Mouse (Mus musculus) cerebellum, adult 2 months (tissue): ENCODE results near the gene Krt90. TPM values are rescaled to one million over a fixed set of nuclear protein-coding genes. Genes with fewer than 3 reads are reported as not detected.

Experiments used
- DNase-seq, 2 experiments: peaks; one replicate each; pipeline ENCODE4 v3.0.0; 2021
- H3K27ac ChIP-seq: fragments of 200-500 bp; 2 replicates; pipeline ENCODE4 v1.5.1; 2012; ENCODE audit warnings: low read length, control low read depth, inconsistent platforms; ENCODE audit not compliant: insufficient read depth
- H3K27me3 ChIP-seq: fragments of 200-500 bp; 2 replicates; pipeline ENCODE4 v1.6.1; 2012; ENCODE audit warnings: inconsistent platforms, mild to moderate bottlenecking, low read length, moderate library complexity; ENCODE audit not compliant: control insufficient read depth, insufficient read depth
- H3K4me1 ChIP-seq: fragments of 200-500 bp; 2 replicates; pipeline ENCODE4 v1.6.1; 2011; ENCODE audit warnings: low read length; ENCODE audit not compliant: control insufficient read depth, insufficient read depth
- H3K4me3 ChIP-seq: fragments of 200-500 bp; replicated peaks from 2 replicates; pipeline ENCODE3; 2011; ENCODE audit warnings: mild to moderate bottlenecking, low read depth, low read length, control low read depth; ENCODE audit not compliant: insufficient read depth
- CTCF ChIP-seq: fragments of 200-500 bp; IDR thresholded peaks from 2 replicates; pipeline ENCODE4 v1.5.1; 2011; ENCODE audit warnings: low read depth, mild to moderate bottlenecking, control low read depth, low read length, moderate library complexity, borderline replicate concordance; ENCODE audit not compliant: insufficient read depth
- POLR2A ChIP-seq: fragments of 200-500 bp; IDR thresholded peaks from 2 replicates; pipeline ENCODE4 v1.6.1; 2011; ENCODE audit warnings: low read length, control low read depth, borderline replicate concordance; ENCODE audit not compliant: insufficient read depth
- WGBS: fragments of 180-500 bp; shearing (Covaris S2); methylation state at CpG from one replicate; pipeline ENCODE4 v1.1.7; 2018; 5-methylcytosine and 5-hydroxymethylcytosine counted together
- polyA plus RNA-seq: library from polyadenylated mRNA; depleted of rRNA; stranded (reverse); fragments of >200 nt; gene quantifications from 2 replicates; pipeline ENCODE4 v1.2.3, GENCODE M21; 2012

The Krt90 gene
- polyA plus RNA-seq, 1 experiment: 0.03 TPM

GRCm38 (mm10) chr15:101558034-101558646 is 4.6 kb downstream of the Krt90 start:
- Histone ChIP-seq H3K27me3 (no peaks in the 10 kb centered on the region), H3K4me3 (no peak overlapping the region), H3K4me1 (no peaks in the 10 kb centered on the region), H3K27ac (no peak overlapping the region)
- TF ChIP-seq CTCF: no peak
- TF ChIP-seq POLR2A: no peak
- no peak for DNase-seq
- WGBS: 10% methylated on average over 7 of the region's 7 CpGs

- no peak for DNase-seq
- no peak for TF ChIP-seq POLR2A
- TF ChIP-seq CTCF: no peak
- H3K27ac ChIP-seq: no peak overlapping the region
- H3K27me3 ChIP-seq: no peaks in the 10 kb centered on the region
- H3K4me1 ChIP-seq: no peaks in the 10 kb centered on the region
- WGBS: 7% methylated on average over 11 of the region's 11 CpGs
- H3K4me3 ChIP-seq: no peak overlapping the region
Observed at GRCm38 (mm10) chr15:101553169-101553568, 9.6 kb downstream of the Krt90 start.

GRCm38 (mm10) chr15:101552188-101552587 is 10.6 kb downstream of the Krt90 start:
- Histone ChIP-seq H3K4me3 (no peak overlapping the region), H3K27ac (no peak overlapping the region), H3K4me1 (no peaks in the 10 kb centered on the region), H3K27me3 (no peaks in the 10 kb centered on the region)
- DNase-seq: no peak
- 68% methylated on average over 8 of the region's 8 CpGs for WGBS
- no peak for TF ChIP-seq POLR2A
- TF ChIP-seq CTCF: no peak

- no peak for TF ChIP-seq CTCF
- TF ChIP-seq POLR2A: no peak
- WGBS: 76% methylated on average over 7 of the region's 7 CpGs
- no peaks in the 10 kb centered on the region for H3K27me3 ChIP-seq
- H3K4me3 ChIP-seq: no peak within 1 kb of the TSS
- H3K4me1 ChIP-seq: no peaks in the 10 kb centered on the region
- DNase-seq: no peak
- H3K27ac ChIP-seq: no peak within 1 kb of the TSS
Observed at GRCm38 (mm10) chr15:101550567-101550966, 12.2 kb downstream of the Krt90 start, which contains the start of gene Krt82. Krt82 (minus strand) TSS chr15:101550667.

- DNase-seq: no peak
- Histone ChIP-seq H3K4me3 (no peak overlapping the region), H3K27ac (no peak overlapping the region), H3K27me3 (no peaks in the 10 kb centered on the region), H3K4me1 (no peaks in the 10 kb centered on the region)
- WGBS: 59% methylated on average over 3 of the region's 3 CpGs
- TF ChIP-seq CTCF: no peak
- no peak for TF ChIP-seq POLR2A
Observed at GRCm38 (mm10) chr15:101544478-101544877, 18.3 kb downstream of the Krt90 start.

- DNase-seq: no peak
- TF ChIP-seq POLR2A (no peak), CTCF (no peak)
- no peak overlapping the region for H3K27ac ChIP-seq
- no peaks in the 10 kb centered on the region for H3K4me1 ChIP-seq
- H3K27me3 ChIP-seq: no peaks in the 10 kb centered on the region
- H3K4me3 ChIP-seq: no peak overlapping the region
- 40% methylated on average over 9 of the region's 9 CpGs for whole genome bisulfite sequencing
Observed at GRCm38 (mm10) chr15:101542543-101542942, 20.2 kb downstream of the Krt90 start.

GRCm38 (mm10) chr15:101538580-101538900 is 24.2 kb downstream of the Krt90 start:
- Histone ChIP-seq H3K4me3 (no peak overlapping the region), H3K27ac (no peak overlapping the region), H3K27me3 (no peaks in the 10 kb centered on the region), H3K4me1 (no peaks in the 10 kb centered on the region)
- TF ChIP-seq CTCF (no peak), POLR2A (no peak)
- no peak for DNase-seq
- WGBS: 70% methylated on average over 4 of the region's 4 CpGs

- H3K4me1 ChIP-seq: no peaks in the 10 kb centered on the region
- no peak for DNase-seq
- H3K27me3 ChIP-seq: no peaks in the 10 kb centered on the region
- H3K4me3 ChIP-seq: no peak overlapping the region
- WGBS: 35% methylated on average over 7 of the region's 7 CpGs
- H3K27ac ChIP-seq: no peak overlapping the region
- no peak for TF ChIP-seq POLR2A
- no peak for TF ChIP-seq CTCF
Observed at GRCm38 (mm10) chr15:101537864-101538579, 24.7 kb downstream of the Krt90 start.
